Mouse (Mus musculus): ENCODE data around the gene Cdkn3. TPM values are rescaled to one million over a fixed set of nuclear protein-coding genes. Genes with fewer than 3 reads are reported as not detected.

Cdkn3 gene
- polyA plus RNA-seq, 1 experiment from 2014 or later, result 5.2 TPM

GRCm38 (mm10) chr14:46778756-46779155, 18.4 kb downstream of the Cdkn3 start:
- Histone ChIP-seq H3K4me1 (ENCODE audit: control insufficient read depth, insufficient read depth, low read length) (no peaks in the 10 kb centered on the region), H3K27me3 (ENCODE audit: control insufficient read depth, insufficient read depth, low read length) (no peaks in the 10 kb centered on the region), H3K9ac (replicated peaks; ENCODE audit: low read depth, low read length) (no peak overlapping the region), H3K4me2 (ENCODE audit: low read depth, low read length) (no peak overlapping the region), H3K36me3 (ENCODE audit: control insufficient read depth, insufficient read depth, low read length) (peaks cover 56% of the 10 kb centered on the region), H3K9me3 (ENCODE audit: control insufficient read depth, low read length) (no peaks in the 10 kb centered on the region), H3K4me3 (ENCODE audit: low read depth, low read length) (no peak overlapping the region), H3K27ac (ENCODE audit: low read depth, low read length) (no peak overlapping the region)
- 97% methylated on average over 9 of the region's 9 CpGs for WGBS
- ATAC-seq (ENCODE audit: low read depth), result no peak

GRCm38 (mm10) chr14:46779217-46779616, 18.9 kb downstream of the Cdkn3 start:
- H3K4me1 ChIP-seq (ENCODE audit: control insufficient read depth, insufficient read depth, low read length), result no peaks in the 10 kb centered on the region
- 94% methylated on average over 7 of the region's 7 CpGs for WGBS
- no peaks in the 10 kb centered on the region for H3K9me3 ChIP-seq (ENCODE audit: control insufficient read depth, low read length)
- no peak overlapping the region for H3K4me3 ChIP-seq (ENCODE audit: low read depth, low read length)
- peaks cover 51% of the 10 kb centered on the region for H3K36me3 ChIP-seq (ENCODE audit: control insufficient read depth, insufficient read depth, low read length)
- no peak for ATAC-seq (ENCODE audit: low read depth)
- no peak overlapping the region for H3K9ac ChIP-seq (replicated peaks; ENCODE audit: low read depth, low read length)
- H3K4me2 ChIP-seq (ENCODE audit: low read depth, low read length), result no peak overlapping the region
- H3K27ac ChIP-seq (ENCODE audit: low read depth, low read length), result no peak overlapping the region
- H3K27me3 ChIP-seq (ENCODE audit: control insufficient read depth, insufficient read depth, low read length), result no peaks in the 10 kb centered on the region

- Histone ChIP-seq H3K27ac (ENCODE audit: low read depth, low read length) (no peak overlapping the region), H3K4me1 (ENCODE audit: control insufficient read depth, insufficient read depth, low read length) (0 out of 2 replicates have a peak, but pooled peaks cover 2% of the 10 kb centered on the region), H3K9me3 (ENCODE audit: control insufficient read depth, low read length) (no peaks in the 10 kb centered on the region), H3K4me3 (ENCODE audit: low read depth, low read length) (no peak overlapping the region), H3K4me2 (ENCODE audit: low read depth, low read length) (no peak overlapping the region), H3K27me3 (ENCODE audit: control insufficient read depth, insufficient read depth, low read length) (no peaks in the 10 kb centered on the region), H3K9ac (replicated peaks; ENCODE audit: low read depth, low read length) (no peak overlapping the region), H3K36me3 (ENCODE audit: control insufficient read depth, insufficient read depth, low read length) (peaks cover 43% of the 10 kb centered on the region)
- no peak for ATAC-seq (ENCODE audit: low read depth)
- WGBS, result 94% methylated on average over 7 of the region's 7 CpGs
These were observed 20.7 kb downstream of the Cdkn3 start for GRCm38 (mm10) chr14:46781086-46781485.

- H3K36me3 ChIP-seq (ENCODE audit: control insufficient read depth, insufficient read depth, low read length), result peaks cover 33% of the 10 kb centered on the region
- no peak overlapping the region for H3K27ac ChIP-seq (ENCODE audit: low read depth, low read length)
- WGBS, result 91% methylated on average over 8 of the region's 8 CpGs
- H3K9ac ChIP-seq (replicated peaks; ENCODE audit: low read depth, low read length), result no peak overlapping the region
- ATAC-seq (ENCODE audit: low read depth), result no peak
- no peak overlapping the region for H3K4me3 ChIP-seq (ENCODE audit: low read depth, low read length)
- H3K9me3 ChIP-seq (ENCODE audit: control insufficient read depth, low read length), result no peaks in the 10 kb centered on the region
- H3K4me2 ChIP-seq (ENCODE audit: low read depth, low read length), result no peak overlapping the region
- peaks cover 10% of the 10 kb centered on the region; the same call in 1 of the 2 replicates for H3K4me1 ChIP-seq (ENCODE audit: control insufficient read depth, insufficient read depth, low read length)
- H3K27me3 ChIP-seq (ENCODE audit: control insufficient read depth, insufficient read depth, low read length), result no peaks in the 10 kb centered on the region
These were observed 22.0 kb downstream of the Cdkn3 start for GRCm38 (mm10) chr14:46782187-46782828.

GRCm38 (mm10) chr14:46783327-46783926, 23.1 kb downstream of the Cdkn3 start:
- Histone ChIP-seq H3K9ac (replicated peaks; ENCODE audit: low read depth, low read length) (no peak overlapping the region), H3K27me3 (ENCODE audit: control insufficient read depth, insufficient read depth, low read length) (no peaks in the 10 kb centered on the region; the same call in 1 of the 2 replicates), H3K4me3 (ENCODE audit: low read depth, low read length) (no peak overlapping the region), H3K36me3 (ENCODE audit: control insufficient read depth, insufficient read depth, low read length) (peaks cover 25% of the 10 kb centered on the region), H3K4me1 (ENCODE audit: control insufficient read depth, insufficient read depth, low read length) (peaks cover 12% of the 10 kb centered on the region; the same call in 1 of the 2 replicates), H3K4me2 (ENCODE audit: low read depth, low read length) (no peak overlapping the region), H3K27ac (ENCODE audit: low read depth, low read length) (no peak overlapping the region), H3K9me3 (ENCODE audit: control insufficient read depth, low read length) (no peaks in the 10 kb centered on the region)
- whole genome bisulfite sequencing, result 94% methylated on average over 10 of the region's 10 CpGs
- no peak for ATAC-seq (ENCODE audit: low read depth)

- no peak overlapping the region for H3K4me2 ChIP-seq (ENCODE audit: low read depth, low read length)
- ATAC-seq (ENCODE audit: low read depth), result no peak
- H3K36me3 ChIP-seq (ENCODE audit: control insufficient read depth, insufficient read depth, low read length), result peaks cover 7% of the 10 kb centered on the region; the same call in 1 of the 2 replicates
- no peaks in the 10 kb centered on the region; the same call in 1 of the 2 replicates for H3K27me3 ChIP-seq (ENCODE audit: control insufficient read depth, insufficient read depth, low read length)
- H3K9ac ChIP-seq (replicated peaks; ENCODE audit: low read depth, low read length), result no peak overlapping the region
- H3K4me1 ChIP-seq (ENCODE audit: control insufficient read depth, insufficient read depth, low read length), result peaks cover 12% of the 10 kb centered on the region; the same call in 1 of the 2 replicates
- 83% methylated on average over 5 of the region's 5 CpGs for WGBS
- H3K27ac ChIP-seq (ENCODE audit: low read depth, low read length), result no peak overlapping the region
- H3K4me3 ChIP-seq (ENCODE audit: low read depth, low read length), result no peak overlapping the region
- H3K9me3 ChIP-seq (ENCODE audit: control insufficient read depth, low read length), result no peaks in the 10 kb centered on the region
These were observed 24.9 kb downstream of the Cdkn3 start for GRCm38 (mm10) chr14:46785247-46785646.

- no peak for ATAC-seq (ENCODE audit: low read depth)
- Histone ChIP-seq H3K9me3 (ENCODE audit: control insufficient read depth, low read length) (no peaks in the 10 kb centered on the region), H3K27ac (ENCODE audit: low read depth, low read length) (peak overlapping the region; percentile 97), H3K9ac (replicated peaks; ENCODE audit: low read depth, low read length) (peak overlapping the region; percentile 94), H3K27me3 (ENCODE audit: control insufficient read depth, insufficient read depth, low read length) (no peaks in the 10 kb centered on the region; the same call in 1 of the 2 replicates), H3K4me2 (ENCODE audit: low read depth, low read length) (peak overlapping the region; percentile 76), H3K4me3 (ENCODE audit: low read depth, low read length) (peak overlapping the region; percentile 93), H3K4me1 (ENCODE audit: control insufficient read depth, insufficient read depth, low read length) (peaks cover 12% of the 10 kb centered on the region; the same call in 1 of the 2 replicates), H3K36me3 (ENCODE audit: control insufficient read depth, insufficient read depth, low read length) (no peaks in the 10 kb centered on the region; the same call in 1 of the 2 replicates)
- WGBS, result 1% methylated on average over 11 of the region's 11 CpGs
These were observed 27.1 kb downstream of the Cdkn3 start for GRCm38 (mm10) chr14:46787454-46787786.

- Histone ChIP-seq H3K36me3 (ENCODE audit: control insufficient read depth, insufficient read depth, low read length) (no peaks in the 10 kb centered on the region), H3K27me3 (ENCODE audit: control insufficient read depth, insufficient read depth, low read length) (no peaks in the 10 kb centered on the region; the same call in 1 of the 2 replicates), H3K9ac (replicated peaks; ENCODE audit: low read depth, low read length) (peak within 1 kb of the TSS; percentile 94), H3K4me1 (ENCODE audit: control insufficient read depth, insufficient read depth, low read length) (peaks cover 12% of the 10 kb centered on the region; the same call in 1 of the 2 replicates), H3K9me3 (ENCODE audit: control insufficient read depth, low read length) (no peaks in the 10 kb centered on the region), H3K4me2 (ENCODE audit: low read depth, low read length) (peak within 1 kb of the TSS; percentile 76), H3K27ac (ENCODE audit: low read depth, low read length) (peak within 1 kb of the TSS; percentile 97), H3K4me3 (ENCODE audit: low read depth, low read length) (peak within 1 kb of the TSS; percentile 93)
- peak; percentile 98 for ATAC-seq (ENCODE audit: low read depth)
- under 1% methylated on average over 67 of the region's 86 CpGs for WGBS
These were observed 27.6 kb downstream of the Cdkn3 start, which contains the start of gene Cnih1 for GRCm38 (mm10) chr14:46787787-46788504. Gene Cnih1, minus strand, starts transcription at chr14:46788411.
